Mouse (Mus musculus) stomach, embryonic 15.5 days (tissue): ENCODE results near the gene Arfgef2. TPM values are rescaled to one million over a fixed set of nuclear protein-coding genes. Genes with fewer than 3 reads are reported as not detected.

ENCODE experiments used
- ATAC-seq: fragments of 200-750 bp; cut with Nextera tagmentation; 2 replicates; pipeline ENCODE4 v1.8.0; 2017; ENCODE audit warnings: low read depth, moderate number of reproducible peaks, moderate TSS enrichment; ENCODE audit not compliant: insufficient read depth, low FRiP score
- H3K27ac ChIP-seq: fragments of 300-500 bp; sonication (generic); 2 replicates; pipeline ENCODE4 v1.5.1; 2015; ENCODE audit warnings: mild to moderate bottlenecking, inconsistent platforms
- H3K27me3 ChIP-seq: fragments of 300-500 bp; sonication (generic); replicated peaks from 2 replicates; pipeline ENCODE4 v1.6.1; 2015; ENCODE audit warnings: inconsistent platforms
- H3K36me3 ChIP-seq: fragments of 300-500 bp; sonication (generic); 2 replicates; pipeline ENCODE4 v1.6.1; 2015; ENCODE audit warnings: inconsistent platforms
- H3K4me1 ChIP-seq: fragments of 300-500 bp; sonication (generic); 2 replicates; pipeline ENCODE4 v1.6.1; 2015; ENCODE audit warnings: inconsistent platforms
- H3K4me2 ChIP-seq: fragments of 300-500 bp; sonication (generic); 2 replicates; pipeline ENCODE4 v1.6.1; 2015; ENCODE audit warnings: mild to moderate bottlenecking, inconsistent platforms
- H3K4me3 ChIP-seq: fragments of 300-500 bp; sonication (generic); replicated peaks from 2 replicates; pipeline ENCODE4 v1.5.1; 2015; ENCODE audit warnings: inconsistent platforms
- H3K9ac ChIP-seq: fragments of 300-500 bp; sonication (generic); 2 replicates; pipeline ENCODE4 v1.6.1; 2015; ENCODE audit warnings: inconsistent platforms
- H3K9me3 ChIP-seq: fragments of 300-500 bp; sonication (generic); 2 replicates; pipeline ENCODE4 v1.6.1; 2016; ENCODE audit warnings: inconsistent platforms
- WGBS: fragments of 180-500 bp; shearing (Covaris S2); methylation state at CpG from one replicate; pipeline ENCODE4 v1.1.7; 2015; 5-methylcytosine and 5-hydroxymethylcytosine counted together
- polyA plus RNA-seq: library from polyadenylated mRNA; unstranded; fragments of >200 nt; fragmentation: Nextera tagmentation; extraction: Ambion mirVana; gene quantifications from 2 replicates; pipeline ENCODE4 v1.2.1, GENCODE M21; 2015

The Arfgef2 gene
- polyA plus RNA-seq, 1 experiment from 2014 or later, result 4.5 TPM

GRCm38 (mm10) chr2:166896974-166897373 lies 91.6 kb downstream of the Arfgef2 start:
- H3K27me3 ChIP-seq, result no peaks in the 10 kb centered on the region

GRCm38 (mm10) chr2:166899161-166899560 lies 93.8 kb downstream of the Arfgef2 start:
- Histone ChIP-seq H3K27ac (no peak overlapping the region), H3K4me2 (no peak overlapping the region), H3K4me3 (no peak overlapping the region), H3K4me1 (no peaks in the 10 kb centered on the region), H3K27me3 (no peaks in the 10 kb centered on the region), H3K9me3 (no peaks in the 10 kb centered on the region), H3K9ac (no peak overlapping the region), H3K36me3 (no peaks in the 10 kb centered on the region)
- no peak for ATAC-seq
- WGBS, result 81% methylated on average over 2 of the region's 2 CpGs

More at GRCm38 (mm10) chr2:166896974-166897373, 91.6 kb downstream of the Arfgef2 start:
- no peak overlapping the region for H3K4me2 ChIP-seq
- ATAC-seq, result no peak
- WGBS, result 84% methylated on average over 12 of the region's 12 CpGs
- no peak overlapping the region for H3K27ac ChIP-seq
- H3K4me3 ChIP-seq, result no peak overlapping the region
- no peak overlapping the region for H3K9ac ChIP-seq
- H3K9me3 ChIP-seq, result no peaks in the 10 kb centered on the region
- H3K4me1 ChIP-seq, result no peaks in the 10 kb centered on the region
- 0 out of 2 replicates have a peak, but pooled peaks cover 4% of the 10 kb centered on the region for H3K36me3 ChIP-seq

- Histone ChIP-seq H3K4me2 (no peak overlapping the region), H3K9me3 (no peaks in the 10 kb centered on the region), H3K27me3 (no peaks in the 10 kb centered on the region), H3K27ac (no peak overlapping the region), H3K4me1 (no peaks in the 10 kb centered on the region), H3K9ac (no peak overlapping the region), H3K4me3 (no peak overlapping the region), H3K36me3 (no peaks in the 10 kb centered on the region)
- no peak for ATAC-seq
- 63% methylated on average over 3 of the region's 3 CpGs for WGBS
Observed at GRCm38 (mm10) chr2:166899746-166900145, 94.4 kb downstream of the Arfgef2 start.

- 81% methylated on average over 8 of the region's 8 CpGs for WGBS
- no peaks in the 10 kb centered on the region for H3K36me3 ChIP-seq
- H3K9ac ChIP-seq, result no peak overlapping the region
- H3K4me3 ChIP-seq, result no peak overlapping the region
- H3K4me2 ChIP-seq, result no peak overlapping the region
- no peaks in the 10 kb centered on the region for H3K27me3 ChIP-seq
- H3K27ac ChIP-seq, result no peak overlapping the region
- H3K4me1 ChIP-seq, result peaks cover 4% of the 10 kb centered on the region; the same call in 1 of the 2 replicates
- H3K9me3 ChIP-seq, result no peaks in the 10 kb centered on the region
- no peak for ATAC-seq
Observed at GRCm38 (mm10) chr2:166900792-166901505, 95.6 kb downstream of the Arfgef2 start.

- Histone ChIP-seq H3K9me3 (no peaks in the 10 kb centered on the region), H3K27me3 (no peaks in the 10 kb centered on the region), H3K4me1 (peaks cover 15% of the 10 kb centered on the region), H3K4me3 (no peak overlapping the region), H3K27ac (no peak overlapping the region), H3K36me3 (no peaks in the 10 kb centered on the region), H3K4me2 (no peak overlapping the region), H3K9ac (no peak overlapping the region)
- ATAC-seq, result no peak
- 91% methylated on average over 6 of the region's 6 CpGs for WGBS
Observed at GRCm38 (mm10) chr2:166903719-166904282, 98.4 kb downstream of the Arfgef2 start.

- WGBS, result under 1% methylated on average over 80 of the region's 80 CpGs
- peaks cover 15% of the 10 kb centered on the region for H3K4me1 ChIP-seq
- ATAC-seq, result peak; percentile 97
- no peaks in the 10 kb centered on the region for H3K9me3 ChIP-seq
- H3K9ac ChIP-seq, result peak within 1 kb of the TSS; percentile 96
- peak within 1 kb of the TSS; percentile 92 for H3K4me2 ChIP-seq
- peak within 1 kb of the TSS; percentile 100 for H3K27ac ChIP-seq
- H3K27me3 ChIP-seq, result no peaks in the 10 kb centered on the region
- no peaks in the 10 kb centered on the region for H3K36me3 ChIP-seq
- H3K4me3 ChIP-seq, result peak within 1 kb of the TSS; percentile 93
Observed at GRCm38 (mm10) chr2:166905711-166906522, 100.5 kb downstream of the Arfgef2 start, which contains the start of gene Cse1l. Gene Cse1l (plus strand): TSS chr2:166906040.

GRCm38 (mm10) chr2:166906523-166907182 lies 101.3 kb downstream of the Arfgef2 start:
- H3K9ac ChIP-seq, result peak overlapping the region; percentile 96
- under 1% methylated on average over 28 of the region's 28 CpGs for WGBS
- H3K4me3 ChIP-seq, result peak overlapping the region; percentile 93
- H3K27me3 ChIP-seq, result no peaks in the 10 kb centered on the region
- H3K27ac ChIP-seq, result peak overlapping the region; percentile 100
- peaks cover 15% of the 10 kb centered on the region for H3K4me1 ChIP-seq
- H3K9me3 ChIP-seq, result no peaks in the 10 kb centered on the region
- H3K4me2 ChIP-seq, result peak overlapping the region; percentile 92
- ATAC-seq, result peak; percentile 19; the same call in 1 of the 2 replicates
- H3K36me3 ChIP-seq, result no peaks in the 10 kb centered on the region

GRCm38 (mm10) chr2:166909729-166910128 lies 104.3 kb downstream of the Arfgef2 start:
- H3K4me2 ChIP-seq, result no peak overlapping the region
- H3K9ac ChIP-seq, result no peak overlapping the region
- H3K27me3 ChIP-seq, result no peaks in the 10 kb centered on the region
- no peak for ATAC-seq
- 96% methylated on average over 3 of the region's 3 CpGs for WGBS
- H3K36me3 ChIP-seq, result no peaks in the 10 kb centered on the region
- peaks cover 15% of the 10 kb centered on the region for H3K4me1 ChIP-seq
- no peak overlapping the region for H3K4me3 ChIP-seq
- H3K9me3 ChIP-seq, result no peaks in the 10 kb centered on the region
- H3K27ac ChIP-seq, result no peak overlapping the region

- H3K27me3 ChIP-seq, result no peaks in the 10 kb centered on the region
- H3K9ac ChIP-seq, result no peak overlapping the region
- WGBS, result 82% methylated on average over 8 of the region's 8 CpGs
- ATAC-seq, result no peak
- H3K4me2 ChIP-seq, result no peak overlapping the region
- H3K36me3 ChIP-seq, result no peaks in the 10 kb centered on the region
- no peak overlapping the region for H3K4me3 ChIP-seq
- peaks cover 13% of the 10 kb centered on the region for H3K4me1 ChIP-seq
- H3K27ac ChIP-seq, result no peak overlapping the region
- H3K9me3 ChIP-seq, result no peaks in the 10 kb centered on the region
Observed at GRCm38 (mm10) chr2:166910536-166910935, 105.1 kb downstream of the Arfgef2 start.

- Histone ChIP-seq H3K27me3 (no peaks in the 10 kb centered on the region), H3K9ac (no peak overlapping the region), H3K4me1 (no peaks in the 10 kb centered on the region), H3K27ac (no peak overlapping the region), H3K36me3 (peaks cover 40% of the 10 kb centered on the region), H3K4me3 (no peak overlapping the region), H3K4me2 (no peak overlapping the region), H3K9me3 (no peaks in the 10 kb centered on the region)
- no peak for ATAC-seq
- WGBS, result 95% methylated on average over 2 of the region's 2 CpGs
Observed at GRCm38 (mm10) chr2:166923971-166924370, 118.6 kb downstream of the Arfgef2 start.

- Histone ChIP-seq H3K4me3 (no peak overlapping the region), H3K4me1 (no peaks in the 10 kb centered on the region), H3K36me3 (peaks cover 50% of the 10 kb centered on the region), H3K27me3 (no peaks in the 10 kb centered on the region), H3K27ac (no peak overlapping the region), H3K9me3 (no peaks in the 10 kb centered on the region), H3K9ac (no peak overlapping the region), H3K4me2 (no peak overlapping the region)
- no peak for ATAC-seq
- WGBS, result 92% methylated on average over 6 of the region's 6 CpGs
Observed at GRCm38 (mm10) chr2:166933943-166934342, 128.6 kb downstream of the Arfgef2 start.
